Mouse (Mus musculus) liver, embryonic 13.5 days (tissue): Measurements from ENCODE around the gene Klrb1a. TPM values are rescaled to one million over a fixed set of nuclear protein-coding genes. Genes with fewer than 3 reads are reported as not detected.
"Not testable (repeated sequence)": the region's sequence is repeated elsewhere in the genome, so short reads cannot be mapped to it uniquely, and the experiment has no call there.

ENCODE experiments used
- ATAC-seq: fragments of 200-750 bp; cut with Nextera tagmentation; 2 replicates; pipeline ENCODE4 v1.8.0; 2017; ENCODE audit warnings: low read depth, mild to moderate bottlenecking, moderate number of reproducible peaks, moderate library complexity
- DNase-seq: peaks from one replicate; pipeline ENCODE4 v3.0.0; 2022
- H3K27ac ChIP-seq: fragments of 300-500 bp; sonication (generic); 2 replicates; pipeline ENCODE4 v1.5.1; 2015; ENCODE audit warnings: moderate library complexity, mild to moderate bottlenecking, inconsistent platforms
- H3K27me3 ChIP-seq: fragments of 300-500 bp; sonication (generic); 2 replicates; pipeline ENCODE4 v1.6.1; 2015; ENCODE audit warnings: mild to moderate bottlenecking, inconsistent platforms
- H3K36me3 ChIP-seq: fragments of 300-500 bp; sonication (generic); 2 replicates; pipeline ENCODE4 v1.6.1; 2015; ENCODE audit warnings: mild to moderate bottlenecking, inconsistent platforms
- H3K4me1 ChIP-seq: fragments of 300-500 bp; sonication (generic); replicated peaks from 2 replicates; pipeline ENCODE4 v1.6.1; 2015; ENCODE audit warnings: inconsistent platforms
- H3K4me2 ChIP-seq: fragments of 300-500 bp; sonication (generic); 2 replicates; pipeline ENCODE4 v1.6.1; 2015; ENCODE audit warnings: inconsistent platforms, mild to moderate bottlenecking, moderate library complexity
- H3K4me3 ChIP-seq: fragments of 300-500 bp; sonication (generic); replicated peaks from 2 replicates; pipeline ENCODE4 v1.5.1; 2015; ENCODE audit warnings: mild to moderate bottlenecking, inconsistent platforms
- H3K9ac ChIP-seq: fragments of 300-500 bp; sonication (generic); 2 replicates; pipeline ENCODE4 v1.6.1; 2015; ENCODE audit warnings: mild to moderate bottlenecking, inconsistent platforms
- H3K9me3 ChIP-seq: fragments of 300-500 bp; sonication (generic); replicated peaks from 2 replicates; pipeline ENCODE4 v1.6.1; 2016; ENCODE audit warnings: inconsistent platforms
- WGBS: fragments of 180-500 bp; shearing (Covaris S2); methylation state at CpG from one replicate; pipeline ENCODE4 v1.1.7; 2015; ENCODE audit not compliant: insufficient replicate concordance; 5-methylcytosine and 5-hydroxymethylcytosine counted together
- polyA plus RNA-seq: library from polyadenylated mRNA; unstranded; fragments of >200 nt; fragmentation: Nextera tagmentation; extraction: Ambion mirVana; gene quantifications from 2 replicates; pipeline ENCODE4 v1.2.1, GENCODE M21; 2015

The Klrb1a gene
- 0.23 and 0.29 TPM in 2 replicates for polyA plus RNA-seq

- not testable (repeated sequence) for H3K4me3 ChIP-seq, H3K4me1 ChIP-seq, H3K9ac ChIP-seq, H3K4me2 ChIP-seq, H3K36me3 ChIP-seq, ATAC-seq, DNase-seq, H3K27me3 ChIP-seq, H3K9me3 ChIP-seq, H3K27ac ChIP-seq
- 84% methylated on average over 5 of the region's 5 CpGs for WGBS
Measured at GRCm38 (mm10) chr6:128623433-128623832, at the start of gene Klrb1a. Gene Klrb1a (minus strand): TSS chr6:128623533.

- ATAC-seq, result no peak
- 45% methylated on average over 4 of the region's 4 CpGs for whole genome bisulfite sequencing
- no peak overlapping the region for H3K4me3 ChIP-seq
- no peaks in the 10 kb centered on the region for H3K27me3 ChIP-seq
- no peak for DNase-seq
- no peak overlapping the region for H3K9ac ChIP-seq
- no peaks in the 10 kb centered on the region for H3K36me3 ChIP-seq
- H3K9me3 ChIP-seq, result no peaks in the 10 kb centered on the region
- H3K27ac ChIP-seq, result no peak overlapping the region
- H3K4me2 ChIP-seq, result no peak overlapping the region
- no peaks in the 10 kb centered on the region for H3K4me1 ChIP-seq
Measured at GRCm38 (mm10) chr6:128669936-128670335, 46.6 kb upstream of the Klrb1a start.

GRCm38 (mm10) chr6:128662206-128662605 lies 38.9 kb upstream of the Klrb1a start, which contains the start of gene Clec2h:
Gene Clec2h (plus strand): TSS chr6:128662385.
- H3K36me3 ChIP-seq, result no peaks in the 10 kb centered on the region
- no peak within 1 kb of the TSS for H3K9ac ChIP-seq
- no peak within 1 kb of the TSS for H3K27ac ChIP-seq
- H3K9me3 ChIP-seq, result no peaks in the 10 kb centered on the region
- ATAC-seq, result no peak
- 6% methylated on average over 1 of the region's 1 CpGs for WGBS
- no peak within 1 kb of the TSS for H3K4me2 ChIP-seq
- no peak within 1 kb of the TSS for H3K4me3 ChIP-seq
- no peaks in the 10 kb centered on the region for H3K27me3 ChIP-seq
- H3K4me1 ChIP-seq, result no peaks in the 10 kb centered on the region
- DNase-seq, result no peak

- H3K4me1 ChIP-seq, result no peaks in the 10 kb centered on the region
- no peak overlapping the region for H3K4me3 ChIP-seq
- WGBS, result 70% methylated on average over 1 of the region's 1 CpGs
- H3K36me3 ChIP-seq, result no peaks in the 10 kb centered on the region
- no peak overlapping the region for H3K9ac ChIP-seq
- no peak overlapping the region for H3K27ac ChIP-seq
- no peak overlapping the region for H3K4me2 ChIP-seq
- DNase-seq (no peak), ATAC-seq (no peak)
- no peaks in the 10 kb centered on the region for H3K9me3 ChIP-seq
- H3K27me3 ChIP-seq, result no peaks in the 10 kb centered on the region
Measured at GRCm38 (mm10) chr6:128661249-128661648, 37.9 kb upstream of the Klrb1a start.

GRCm38 (mm10) chr6:128652938-128653337 lies 29.6 kb upstream of the Klrb1a start:
- Histone ChIP-seq H3K4me1 (peaks cover 9% of the 10 kb centered on the region; the same call in 1 of the 2 replicates), H3K4me3 (no peak overlapping the region), H3K9me3 (no peaks in the 10 kb centered on the region), H3K27me3 (no peaks in the 10 kb centered on the region), H3K9ac (no peak overlapping the region), H3K27ac (no peak overlapping the region), H3K36me3 (no peaks in the 10 kb centered on the region), H3K4me2 (no peak overlapping the region)
- 82% methylated on average over 1 of the region's 1 CpGs for WGBS
- DNase-seq (no peak), ATAC-seq (peak; percentile 26; the same call in 1 of the 2 replicates)

- ATAC-seq, H3K4me3 ChIP-seq, H3K9me3 ChIP-seq, H3K4me1 ChIP-seq, H3K9ac ChIP-seq, DNase-seq, H3K4me2 ChIP-seq, H3K36me3 ChIP-seq, H3K27ac ChIP-seq, H3K27me3 ChIP-seq: not testable (repeated sequence)
- 72% methylated on average over 7 of the region's 7 CpGs for WGBS
Measured at GRCm38 (mm10) chr6:128650827-128651226, 27.5 kb upstream of the Klrb1a start.

GRCm38 (mm10) chr6:128650187-128650586 lies 26.9 kb upstream of the Klrb1a start:
- WGBS, result 52% methylated on average over 1 of the region's 1 CpGs

GRCm38 (mm10) chr6:128649681-128650080 lies 26.3 kb upstream of the Klrb1a start:
- H3K9me3 ChIP-seq, result no peaks in the 10 kb centered on the region
- no peak overlapping the region for H3K4me3 ChIP-seq
- no peak overlapping the region for H3K27ac ChIP-seq
- peaks cover 9% of the 10 kb centered on the region; the same call in 1 of the 2 replicates for H3K4me1 ChIP-seq
- ATAC-seq, result no peak
- H3K36me3 ChIP-seq, result no peaks in the 10 kb centered on the region
- no peaks in the 10 kb centered on the region for H3K27me3 ChIP-seq
- WGBS, result 71% methylated on average over 3 of the region's 3 CpGs
- DNase-seq, result no peak
- no peak overlapping the region for H3K9ac ChIP-seq
- H3K4me2 ChIP-seq, result no peak overlapping the region

More at GRCm38 (mm10) chr6:128650187-128650586, 26.9 kb upstream of the Klrb1a start:
- Histone ChIP-seq H3K9ac (no peak overlapping the region), H3K27ac (no peak overlapping the region), H3K4me1 (peaks cover 9% of the 10 kb centered on the region; the same call in 1 of the 2 replicates), H3K36me3 (no peaks in the 10 kb centered on the region), H3K4me2 (no peak overlapping the region), H3K9me3 (no peaks in the 10 kb centered on the region), H3K27me3 (no peaks in the 10 kb centered on the region), H3K4me3 (no peak overlapping the region)
- DNase-seq (no peak), ATAC-seq (no peak)

- H3K27ac ChIP-seq, DNase-seq, H3K4me1 ChIP-seq, H3K9me3 ChIP-seq, H3K27me3 ChIP-seq, H3K36me3 ChIP-seq, H3K4me3 ChIP-seq, H3K4me2 ChIP-seq, H3K9ac ChIP-seq: not testable (repeated sequence)
- ATAC-seq, result peak; percentile 56
- 72% methylated on average over 12 of the region's 12 CpGs for WGBS
Measured at GRCm38 (mm10) chr6:128645708-128646107, 22.4 kb upstream of the Klrb1a start.

GRCm38 (mm10) chr6:128644694-128645093 lies 21.4 kb upstream of the Klrb1a start:
- WGBS, result 87% methylated on average over 20 of the region's 20 CpGs
- not testable (repeated sequence) for H3K27ac ChIP-seq, H3K9ac ChIP-seq, DNase-seq, H3K4me3 ChIP-seq, H3K4me1 ChIP-seq, H3K36me3 ChIP-seq, H3K9me3 ChIP-seq, H3K27me3 ChIP-seq, ATAC-seq, H3K4me2 ChIP-seq

GRCm38 (mm10) chr6:128643999-128644398 lies 20.7 kb upstream of the Klrb1a start:
- Histone ChIP-seq H3K9ac (no peak overlapping the region), H3K4me3 (no peak overlapping the region), H3K4me1 (0 out of 2 replicates have a peak, but pooled peaks cover under 1% of the 10 kb centered on the region), H3K4me2 (no peak overlapping the region), H3K27ac (no peak overlapping the region), H3K9me3 (no peaks in the 10 kb centered on the region), H3K36me3 (no peaks in the 10 kb centered on the region), H3K27me3 (no peaks in the 10 kb centered on the region)
- ATAC-seq, result no peak
- WGBS, result 43% methylated on average over 2 of the region's 2 CpGs
- DNase-seq, result no peak

- Histone ChIP-seq H3K4me1 (no peaks in the 10 kb centered on the region), H3K4me2 (no peak overlapping the region), H3K27ac (no peak overlapping the region), H3K27me3 (no peaks in the 10 kb centered on the region), H3K9ac (no peak overlapping the region), H3K4me3 (no peak overlapping the region), H3K36me3 (no peaks in the 10 kb centered on the region), H3K9me3 (no peaks in the 10 kb centered on the region)
- no peak for DNase-seq
- ATAC-seq, result no peak
- 51% methylated on average over 2 of the region's 2 CpGs for WGBS
Measured at GRCm38 (mm10) chr6:128641116-128641716, 17.9 kb upstream of the Klrb1a start.
